Mouse (Mus musculus) gastrocnemius, adult 8-10 months (tissue): ENCODE results near the gene Trp53tg5. TPM values are rescaled to one million over a fixed set of nuclear protein-coding genes. Genes with fewer than 3 reads are reported as not detected.
A peak's percentile ranks its signal among the peaks of the same experiment; 100 is the strongest.

Experiments used
- DNase-seq, 2 experiments: peaks; one replicate each; pipeline ENCODE4 v3.0.0; 2022; ENCODE audit warnings: low spot score in 2 of 2
- total RNA-seq, 4 experiments: library from RNA; stranded (reverse); gene quantifications; 2 replicates each; pipeline ENCODE4 v1.2.4; 2022

The Trp53tg5 gene
- total RNA-seq, 4 experiments from 2014 or later, result not detected

GRCm38 (mm10) chr2:164433278-164433895 is 40.1 kb downstream of the Trp53tg5 start:
- no peak for DNase-seq

GRCm38 (mm10) chr2:164432541-164433191 is 40.9 kb downstream of the Trp53tg5 start:
- DNase-seq, result peak; percentile 47 to 48

GRCm38 (mm10) chr2:164431676-164432465 is 41.7 kb downstream of the Trp53tg5 start:
- no peak for DNase-seq

GRCm38 (mm10) chr2:164430697-164431096 is 42.8 kb downstream of the Trp53tg5 start:
- no peak for DNase-seq

- no peak for DNase-seq
Measured at GRCm38 (mm10) chr2:164429881-164430615, 43.5 kb downstream of the Trp53tg5 start.

GRCm38 (mm10) chr2:164428451-164428850 is 45.1 kb downstream of the Trp53tg5 start:
- no peak for DNase-seq

- no peak for DNase-seq
Measured at GRCm38 (mm10) chr2:164426952-164427351, 46.6 kb downstream of the Trp53tg5 start.

- no peak for DNase-seq
Measured at GRCm38 (mm10) chr2:164426121-164426520, 47.4 kb downstream of the Trp53tg5 start.

- no peak for DNase-seq
Measured at GRCm38 (mm10) chr2:164425401-164425800, 48.1 kb downstream of the Trp53tg5 start.

GRCm38 (mm10) chr2:164424406-164424805 is 49.1 kb downstream of the Trp53tg5 start:
- no peak for DNase-seq

GRCm38 (mm10) chr2:164423464-164423863 is 50.1 kb downstream of the Trp53tg5 start:
- DNase-seq, result no peak

GRCm38 (mm10) chr2:164422675-164423393 is 50.7 kb downstream of the Trp53tg5 start:
- no peak for DNase-seq

- DNase-seq, result no peak
Measured at GRCm38 (mm10) chr2:164421979-164422378, 51.5 kb downstream of the Trp53tg5 start.

- no peak for DNase-seq
Measured at GRCm38 (mm10) chr2:164421306-164421705, 52.2 kb downstream of the Trp53tg5 start.

Other genes starting within 250 kb of the Trp53tg5 start
- gene Svs2, start 235.3 kb downstream of the Trp53tg5 start, total RNA-seq, result not detected
- gene Svs3b, start 217.1 kb downstream of the Trp53tg5 start, total RNA-seq, result not detected
- gene Svs4, start 195.3 kb downstream of the Trp53tg5 start, total RNA-seq, result not detected
- gene Svs3a, start 184.5 kb downstream of the Trp53tg5 start, total RNA-seq, result not detected
- not detected for gene Svs6, start 157.0 kb downstream of the Trp53tg5 start, total RNA-seq
- not detected for gene Svs5, start 141.0 kb downstream of the Trp53tg5 start, total RNA-seq
- gene Slpi, start 84.6 kb downstream of the Trp53tg5 start, total RNA-seq, result under 1 TPM in 1 of 4 experiments, not detected in 3; 0.67 TPM
- not detected for gene Rbpjl, start 70.6 kb downstream of the Trp53tg5 start, total RNA-seq
- gene Matn4, start 68.6 kb downstream of the Trp53tg5 start, total RNA-seq, result under 1 TPM; 0.27 to 0.99 (median 0.44) TPM
- gene Sdc4, start 29.8 kb downstream of the Trp53tg5 start, total RNA-seq, result 10 to 100 TPM; 23.9 to 58.8 (median 34.1) TPM
- gene Sys1, start 16.8 kb downstream of the Trp53tg5 start, total RNA-seq, result 10 to 100 TPM; 25.3 to 27.8 (median 26.6) TPM
- gene Gm20458, start 12.8 kb downstream of the Trp53tg5 start, total RNA-seq, result 10 to 100 TPM in 2 of 4 experiments, 1 to 10 TPM in 1, not detected in 1; 3.8 to 12.1 (median 11.8) TPM
- gene Dbndd2, start 12.4 kb upstream of the Trp53tg5 start, total RNA-seq, result 10 to 100 TPM; 14.8 to 32.8 (median 22.6) TPM
- 10 to 100 TPM; 27.2 to 33.2 (median 30.0) TPM for gene Pigt, start 23.8 kb upstream of the Trp53tg5 start, total RNA-seq
- not detected for gene Wfdc2, start 88.7 kb upstream of the Trp53tg5 start, total RNA-seq
- not detected for gene Spint3, start 99.7 kb upstream of the Trp53tg5 start, total RNA-seq
- not detected for gene Wfdc6a, start 111.7 kb upstream of the Trp53tg5 start, total RNA-seq
- not detected for gene Eppin, start 119.9 kb upstream of the Trp53tg5 start, total RNA-seq
- not detected for gene Wfdc6b, start 139.8 kb upstream of the Trp53tg5 start, total RNA-seq
- gene Wfdc8, start 139.9 kb upstream of the Trp53tg5 start, total RNA-seq, result not detected
- gene Wfdc16, start 165.1 kb upstream of the Trp53tg5 start, total RNA-seq, result not detected
- not detected for gene Wfdc10, start 182.3 kb upstream of the Trp53tg5 start, total RNA-seq
- gene Wfdc9, start 182.9 kb upstream of the Trp53tg5 start, total RNA-seq, result not detected
- gene Wfdc11, start 200.4 kb upstream of the Trp53tg5 start, total RNA-seq, result not detected
- not detected for gene Wfdc13, start 211.4 kb upstream of the Trp53tg5 start, total RNA-seq
- not detected for gene Spint4, start 224.8 kb upstream of the Trp53tg5 start, total RNA-seq
- gene Spint5, start 241.6 kb upstream of the Trp53tg5 start, total RNA-seq, result not detected